Mouse (Mus musculus) kidney, adult 2 months (tissue): ENCODE data around the gene H2-Eb2.

Source experiments
- CTCF ChIP-seq: fragments of 200-500 bp; conservative IDR thresholded peaks from 2 replicates; pipeline ENCODE4 v1.5.1; 2011; ENCODE audit warnings: low read depth, mild to moderate bottlenecking, control low read depth, low read length, moderate library complexity, mixed read lengths; ENCODE audit not compliant: insufficient read depth, insufficient read length
- POLR2A ChIP-seq: fragments of 200-500 bp; IDR thresholded peaks from one replicate; pipeline ENCODE4 v1.6.1; 2011; ENCODE audit warnings: low read depth, low read length, control low read depth

GRCm38 (mm10) chr17:34315512-34315911 lies 10.0 kb upstream of the H2-Eb2 start:
- TF ChIP-seq CTCF (no peak), POLR2A (no peak)
